In genomic region chr2:31846692-31847660, GRCm38 (mm10) we compare ENCODE assay signal across 9 mouse cellular contexts. TPM values are rescaled to one million over a fixed set of nuclear protein-coding genes. Genes with fewer than 3 reads are reported as not detected.
DNase-seq lines count a peak whose midpoint lies in the region; ATAC-seq and TF ChIP-seq lines count a peak whose summit lies in the region.
"Had no signal": no experiment of that assay in that cellular context is flagged by ENCODE, and none has a peak within 500 bp of the region (broad histone marks: within the 10 kb centered on the region; RNA-seq: fewer than 3 reads in every experiment).

No protein-coding gene starts in this region.

- H3K4me3 ChIP-seq in forebrain, embryonic 11.5 days (ENCODE audit: low read depth, low read length), result peak overlapping the region; percentile 48
- peak overlapping the region; percentile 59 for H3K4me3 ChIP-seq in limb, embryonic 14.5 days (replicated peaks; ENCODE audit: low read length)
- H3K4me3 ChIP-seq in stomach, embryonic 14.5 days (ENCODE audit: low read depth, low read length), result peak overlapping the region; percentile 52

- intact Hi-C loops in left cerebral cortex, postnatal 4 days (cut with DNase I), result no loop called here
- intact Hi-C loops in left cerebral cortex, postnatal 10 days (cut with DNase I), result no loop called here

- H3K27ac ChIP-seq in forebrain, embryonic 11.5 days (ENCODE audit: low read depth, low read length), result no peak overlapping the region
- no peak overlapping the region for H3K27ac ChIP-seq in limb, embryonic 14.5 days (replicated peaks; ENCODE audit: low read depth, low read length)
- no peak overlapping the region for H3K27ac ChIP-seq in stomach, embryonic 14.5 days (ENCODE audit: low read length)

- no peaks in the 10 kb centered on the region for H3K9me3 ChIP-seq in forebrain, embryonic 11.5 days (ENCODE audit: control insufficient read depth, low read length)
- H3K9me3 ChIP-seq in limb, embryonic 14.5 days (ENCODE audit: control insufficient read depth, low read length), result no peaks in the 10 kb centered on the region
- H3K9me3 ChIP-seq in stomach, embryonic 14.5 days (ENCODE audit: control insufficient read depth, low read depth, low read length), result no peaks in the 10 kb centered on the region

- no peak for TF ChIP-seq POLR2A in limb, embryonic 14.5 days (IDR thresholded peaks at IDR 0.05; ENCODE audit: borderline replicate concordance, extremely low read depth, insufficient read depth, insufficient read length)

- peak overlapping the region; percentile 95 for H3K4me2 ChIP-seq in forebrain, embryonic 11.5 days (ENCODE audit: low read depth, low read length, severe bottlenecking)
- peak overlapping the region; percentile 98 for H3K4me2 ChIP-seq in limb, embryonic 14.5 days (replicated peaks; ENCODE audit: low read depth, low read length, severe bottlenecking)
- H3K4me2 ChIP-seq in stomach, embryonic 14.5 days (replicated peaks; ENCODE audit: low read depth, low read length), result peak overlapping the region; percentile 98

- peak overlapping the region; percentile 55 for H3K9ac ChIP-seq in forebrain, embryonic 11.5 days (ENCODE audit: low read length)
- peak overlapping the region; percentile 55; the same call in 1 of the 2 replicates for H3K9ac ChIP-seq in limb, embryonic 14.5 days (ENCODE audit: low read depth, low read length, severe bottlenecking)
- no peak overlapping the region for H3K9ac ChIP-seq in stomach, embryonic 14.5 days (replicated peaks; ENCODE audit: low read depth, low read length)

- DNase-seq in left cerebral cortex, postnatal 4 days, result peak; percentile 52
- no peak for DNase-seq in left cerebral cortex, postnatal 10 days (ENCODE audit: extremely low spot score in 1 of 2, low spot score in 2 of 2)
- peak; percentile 61 for DNase-seq in forebrain, embryonic 11.5 days (ENCODE audit: low spot score)
- no peak for DNase-seq in limb, embryonic 14.5 days (ENCODE audit: low spot score)
- DNase-seq in left cerebral cortex, adult 9 months (ENCODE audit: low spot score in 2 of 2), result no peak
- DNase-seq in layer of hippocampus, adult 11-12 months (ENCODE audit: low spot score), result no peak
- no peak for DNase-seq in adrenal gland, adult 18-20 months (ENCODE audit: low spot score in 2 of 2)
- DNase-seq: gastrocnemius, postnatal 25 days had no signal

- ATAC-seq in forebrain, embryonic 11.5 days (replicated peaks; ENCODE audit: low FRiP score), result no peak
- no peak for ATAC-seq in limb, embryonic 14.5 days (ENCODE audit: low FRiP score, low read depth)
- no peak for ATAC-seq in stomach, embryonic 14.5 days (ENCODE audit: insufficient number of reproducible peaks, insufficient read depth, low FRiP score, low read depth)

- H3K36me3 ChIP-seq in forebrain, embryonic 11.5 days (ENCODE audit: control insufficient read depth, insufficient read depth, low read length), result no peaks in the 10 kb centered on the region
- H3K36me3 ChIP-seq in limb, embryonic 14.5 days (ENCODE audit: control insufficient read depth, insufficient read depth, low read length), result no peaks in the 10 kb centered on the region
- H3K36me3 ChIP-seq in stomach, embryonic 14.5 days (ENCODE audit: control insufficient read depth, insufficient read depth, low read length), result no peaks in the 10 kb centered on the region

- H3K4me1 ChIP-seq in forebrain, embryonic 11.5 days (replicated peaks; ENCODE audit: control insufficient read depth, insufficient read depth, low read length), result peaks cover 23% of the 10 kb centered on the region
- H3K4me1 ChIP-seq in limb, embryonic 14.5 days (ENCODE audit: control insufficient read depth, insufficient read depth, low read length), result peaks cover 14% of the 10 kb centered on the region
- peaks cover 12% of the 10 kb centered on the region for H3K4me1 ChIP-seq in stomach, embryonic 14.5 days (ENCODE audit: control insufficient read depth, insufficient read depth, low read length)

- 3% methylated on average over 35 of the region's 35 CpGs for WGBS in forebrain, embryonic 11.5 days
- 3% methylated on average over 32 of the region's 35 CpGs for WGBS in limb, embryonic 14.5 days
- WGBS in stomach, embryonic 14.5 days, result 3% methylated on average over 35 of the region's 35 CpGs

- peaks cover 38% of the 10 kb centered on the region for H3K27me3 ChIP-seq in forebrain, embryonic 11.5 days (ENCODE audit: control insufficient read depth, insufficient read depth, low read length)
- H3K27me3 ChIP-seq in limb, embryonic 14.5 days (ENCODE audit: control insufficient read depth, insufficient read depth, low read length), result peaks cover 39% of the 10 kb centered on the region
- peaks cover 30% of the 10 kb centered on the region for H3K27me3 ChIP-seq in stomach, embryonic 14.5 days (ENCODE audit: control insufficient read depth, insufficient read depth, low read length)

RNA-seq across cellular contexts. Expression of gene Fibcd1, which starts 1.2 kb away (rescaled TPM):
- 1 to 10 TPM; 3.9 to 9.9 TPM for total RNA-seq in left cerebral cortex, postnatal 4 days (2021)
- 10 to 100 TPM in 1 of 2 experiments, 1 to 10 TPM in 1; 7.0 to 13.3 TPM for total RNA-seq in left cerebral cortex, postnatal 10 days (2021)
- polyA plus RNA-seq in forebrain, embryonic 11.5 days (2014; fragmentation: Nextera tagmentation; extraction: Ambion mirVana), result 0.24 and 0.39 TPM in 2 replicates
- polyA plus RNA-seq in limb, embryonic 14.5 days (2012; rRNA removed), result 0.34 and 0.40 TPM in 2 replicates
- 0.17 and 0.28 TPM in 2 replicates for polyA plus RNA-seq in limb, embryonic 14.5 days (2014; fragmentation: Nextera tagmentation; extraction: Ambion mirVana)
- 0.10 TPM in 1 of 2 replicates, not detected in the other for polyA plus RNA-seq in stomach, embryonic 14.5 days (2014; fragmentation: Nextera tagmentation; extraction: Ambion mirVana)
- total RNA-seq in adrenal gland, adult 18-20 months (2021), result under 1 TPM in 1 of 2 experiments, not detected in 1; 0.06 TPM
- total RNA-seq: gastrocnemius, postnatal 25 days had no signal

RNA-seq across cellular contexts. Expression of gene Qrfp, which starts 36.6 kb away (rescaled TPM):
- not detected for total RNA-seq in left cerebral cortex, postnatal 4 days (2021)
- not detected for total RNA-seq in left cerebral cortex, postnatal 10 days (2021)
- 0.16 and 0.24 TPM in 2 replicates for polyA plus RNA-seq in forebrain, embryonic 11.5 days (2014; fragmentation: Nextera tagmentation; extraction: Ambion mirVana)
- 0.12 and 0.16 TPM in 2 replicates for polyA plus RNA-seq in limb, embryonic 14.5 days (2012; rRNA removed)
- 0.30 TPM in 2 replicates for polyA plus RNA-seq in limb, embryonic 14.5 days (2014; fragmentation: Nextera tagmentation; extraction: Ambion mirVana)
- polyA plus RNA-seq in stomach, embryonic 14.5 days (2014; fragmentation: Nextera tagmentation; extraction: Ambion mirVana), result 0.11 and 0.25 TPM in 2 replicates
- total RNA-seq in adrenal gland, adult 18-20 months (2021), result not detected
- total RNA-seq: gastrocnemius, postnatal 25 days had no signal

RNA-seq across cellular contexts. Expression of gene Lamc3, which starts 40.1 kb away (rescaled TPM):
- 10 to 100 TPM; 11.8 to 12.7 TPM for total RNA-seq in left cerebral cortex, postnatal 4 days (2021)
- total RNA-seq in left cerebral cortex, postnatal 10 days (2021), result 1 to 10 TPM; 8.8 to 9.2 TPM
- polyA plus RNA-seq in forebrain, embryonic 11.5 days (2014; fragmentation: Nextera tagmentation; extraction: Ambion mirVana), result 6.1 and 6.3 TPM in 2 replicates
- 1.1 and 1.6 TPM in 2 replicates for polyA plus RNA-seq in limb, embryonic 14.5 days (2012; rRNA removed)
- polyA plus RNA-seq in limb, embryonic 14.5 days (2014; fragmentation: Nextera tagmentation; extraction: Ambion mirVana), result 0.68 and 0.84 TPM in 2 replicates
- 0.36 and 0.49 TPM in 2 replicates for polyA plus RNA-seq in stomach, embryonic 14.5 days (2014; fragmentation: Nextera tagmentation; extraction: Ambion mirVana)
- 10 to 100 TPM; 14.3 to 15.4 TPM for total RNA-seq in adrenal gland, adult 18-20 months (2021)

Comparison
In these comparisons a context has a peak if more than half of its experiments do, and no peak if none do; other contexts are left out.
1. DNase-seq: peak in left cerebral cortex, postnatal 4 days (single experiment) and forebrain, embryonic 11.5 days (single experiment); none in left cerebral cortex, postnatal 10 days (0 of 2), limb, embryonic 14.5 days (single experiment), left cerebral cortex, adult 9 months (0 of 2), layer of hippocampus, adult 11-12 months (single experiment) and adrenal gland, adult 18-20 months (0 of 2).
2. RNA of gene Fibcd1, which starts 1.2 kb away (total RNA-seq): 7.0 to 13.3 TPM in left cerebral cortex, postnatal 10 days and 3.9 to 9.9 TPM in left cerebral cortex, postnatal 4 days; 0.06 TPM in adrenal gland, adult 18-20 months; every median in the first group is over 4 times any median in the second.
3. Peak in every context shown above with its lines, with median percentiles within 50 percentile points of each other: H3K4me2 ChIP-seq and H3K4me3 ChIP-seq.